Mouse (Mus musculus) cortical plate, adult 2 months (tissue): Measurements from ENCODE around the gene Ankrd1.

Source experiments
- CTCF ChIP-seq: fragments of 200-500 bp; IDR thresholded peaks from 2 replicates; pipeline ENCODE4 v1.5.1; 2011; ENCODE audit warnings: mild to moderate bottlenecking, control low read depth, low read length; ENCODE audit not compliant: insufficient read depth; ENCODE audit errors: extremely low read depth
- POLR2A ChIP-seq: fragments of 200-500 bp; IDR thresholded peaks from 2 replicates; pipeline ENCODE4 v1.6.1; 2011; ENCODE audit warnings: mild to moderate bottlenecking, low read length, control low read depth; ENCODE audit not compliant: insufficient read depth; ENCODE audit errors: extremely low read depth

DNA sequence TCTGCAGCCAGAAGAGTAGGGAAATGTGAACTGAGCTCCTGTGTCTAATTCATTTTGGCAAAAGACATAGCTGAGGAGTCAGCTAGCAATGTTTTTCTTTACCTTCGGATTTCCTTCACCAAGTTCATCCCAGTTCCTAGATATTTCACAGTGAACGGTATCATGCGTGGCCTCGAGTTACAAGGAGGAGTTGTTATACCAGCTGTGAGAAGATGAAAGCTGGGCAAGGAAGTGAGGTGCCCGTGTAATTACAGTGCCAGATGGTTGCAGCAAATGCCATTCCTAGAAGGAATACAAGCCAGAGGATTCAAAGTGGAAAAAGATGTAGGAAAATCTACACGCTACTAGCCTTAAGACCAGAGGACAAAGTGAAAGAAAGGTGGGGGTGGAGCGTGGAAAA lies 21.0 kb downstream of the Ankrd1 start:
- TF ChIP-seq CTCF (no peak), POLR2A (no peak)
